Mouse (Mus musculus) forebrain, embryonic 15.5 days (tissue): ENCODE measurements around the gene Arhgap17. TPM values are rescaled to one million over a fixed set of nuclear protein-coding genes. Genes with fewer than 3 reads are reported as not detected.

Experiments
- ATAC-seq: fragments of 200-750 bp; cut with Nextera tagmentation; replicated peaks from 2 replicates; pipeline ENCODE4 v1.8.0; 2017; ENCODE audit warnings: mild to moderate bottlenecking, moderate TSS enrichment, moderate library complexity
- H3K27ac ChIP-seq: fragments of 300-500 bp; sonication (generic); replicated peaks from 2 replicates; pipeline ENCODE4 v1.5.1; 2015; ENCODE audit warnings: mild to moderate bottlenecking, inconsistent platforms
- H3K27me3 ChIP-seq: fragments of 300-500 bp; sonication (generic); 2 replicates; pipeline ENCODE4 v1.6.1; 2015; ENCODE audit warnings: inconsistent platforms
- H3K36me3 ChIP-seq: fragments of 300-500 bp; sonication (generic); 2 replicates; pipeline ENCODE4 v1.6.1; 2015; ENCODE audit warnings: mild to moderate bottlenecking, inconsistent platforms
- H3K4me1 ChIP-seq: fragments of 300-500 bp; sonication (generic); 2 replicates; pipeline ENCODE4 v1.6.1; 2015; ENCODE audit warnings: inconsistent platforms
- H3K4me2 ChIP-seq: fragments of 300-500 bp; sonication (generic); replicated peaks from 2 replicates; pipeline ENCODE4 v1.6.1; 2015; ENCODE audit warnings: mild to moderate bottlenecking, inconsistent platforms
- H3K4me3 ChIP-seq: fragments of 300-500 bp; sonication (generic); 2 replicates; pipeline ENCODE4 v1.5.1; 2015; ENCODE audit warnings: mild to moderate bottlenecking, inconsistent platforms
- H3K9ac ChIP-seq: fragments of 300-500 bp; sonication (generic); replicated peaks from 2 replicates; pipeline ENCODE4 v1.6.1; 2015; ENCODE audit warnings: mild to moderate bottlenecking, inconsistent platforms
- H3K9me3 ChIP-seq: fragments of 300-500 bp; sonication (generic); 2 replicates; pipeline ENCODE4 v1.6.1; 2016; ENCODE audit warnings: inconsistent platforms
- WGBS: fragments of 180-500 bp; shearing (Covaris S2); methylation state at CpG from one replicate; pipeline ENCODE4 v1.1.7; 2015; ENCODE audit warnings: mixed read lengths; 5-methylcytosine and 5-hydroxymethylcytosine counted together
- polyA plus RNA-seq: library from polyadenylated mRNA; unstranded; fragments of >200 nt; fragmentation: Nextera tagmentation; extraction: Ambion mirVana; gene quantifications from 2 replicates; pipeline ENCODE4 v1.2.1, GENCODE M21; 2015

Arhgap17 gene
- polyA plus RNA-seq, 1 experiment from 2014 or later = 10.1 TPM

DNA sequence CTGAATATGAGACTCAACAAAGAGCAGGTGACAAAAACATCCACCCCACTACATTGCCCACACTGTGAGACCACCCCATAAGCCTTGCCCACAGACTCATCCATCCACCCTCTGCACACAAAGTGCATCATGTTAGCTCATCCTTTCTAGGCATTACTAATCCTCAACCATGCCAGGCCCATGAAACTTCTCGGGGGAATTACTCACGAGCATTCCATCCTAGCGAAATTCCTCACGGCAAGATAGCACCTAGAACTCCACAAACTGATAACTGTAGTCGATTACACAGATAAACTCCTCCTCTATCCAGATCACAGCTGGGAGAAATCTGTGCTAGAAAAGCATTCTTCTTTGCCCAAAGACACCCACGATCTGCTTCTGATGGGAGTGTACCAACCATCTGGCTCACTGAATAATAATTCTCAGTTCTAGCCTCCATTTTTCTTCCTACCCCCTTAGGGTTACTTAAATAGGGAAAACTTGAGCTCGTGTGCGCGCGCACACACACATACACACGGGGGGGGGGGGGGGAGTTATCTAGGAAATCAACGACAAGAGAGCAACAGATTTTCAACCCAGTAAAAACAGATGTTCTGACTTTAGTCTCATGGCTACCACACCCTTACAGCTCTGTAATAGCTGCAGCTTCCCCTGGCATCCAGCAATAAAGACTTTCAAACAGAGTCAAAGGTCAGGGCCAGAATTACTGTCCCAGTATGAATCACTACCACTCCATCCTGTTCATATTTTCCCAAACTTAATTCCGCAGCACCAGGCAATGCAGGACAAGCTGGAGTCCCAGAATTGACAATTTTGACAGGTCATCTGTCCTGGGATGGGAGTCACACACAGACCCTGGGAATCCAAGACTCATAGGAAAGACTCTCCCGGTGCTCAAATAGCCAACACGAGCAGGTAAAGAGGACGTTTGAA is 2.2 kb downstream of the Arhgap17 start:
- H3K36me3 ChIP-seq = no peaks in the 10 kb centered on the region
- H3K27me3 ChIP-seq = no peaks in the 10 kb centered on the region
- peaks cover 35% of the 10 kb centered on the region for H3K4me1 ChIP-seq
- no peaks in the 10 kb centered on the region for H3K9me3 ChIP-seq
- ATAC-seq = no peak
- no peak overlapping the region for H3K4me2 ChIP-seq
- no peak overlapping the region for H3K27ac ChIP-seq
- no peak overlapping the region for H3K4me3 ChIP-seq
- H3K9ac ChIP-seq = no peak overlapping the region
- 85% methylated on average over 16 of the region's 16 CpGs for WGBS

DNA sequence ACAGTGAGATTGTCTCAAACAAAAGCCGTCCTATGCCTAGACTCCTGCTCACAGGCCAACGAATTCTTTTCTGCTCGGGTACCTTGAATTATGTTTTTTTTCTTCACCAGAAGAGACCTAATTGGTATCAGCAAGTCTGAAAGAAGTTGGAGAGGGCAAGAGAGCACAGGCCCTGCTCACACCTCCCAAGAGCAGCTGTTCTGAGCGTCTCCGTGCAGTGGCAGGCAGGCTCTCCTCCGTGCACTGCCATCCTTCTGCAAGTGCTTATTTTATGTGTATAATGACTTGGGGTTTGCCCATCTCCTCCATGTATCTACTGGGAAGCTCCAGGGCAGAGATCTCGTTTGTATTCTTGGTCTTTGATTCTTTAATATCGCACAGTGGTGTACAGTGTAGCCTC is 2.9 kb downstream of the Arhgap17 start:
- ATAC-seq = no peak
- Histone ChIP-seq H3K9me3 (no peaks in the 10 kb centered on the region), H3K9ac (no peak overlapping the region), H3K4me1 (peaks cover 35% of the 10 kb centered on the region), H3K4me3 (no peak overlapping the region), H3K27ac (no peak overlapping the region), H3K27me3 (no peaks in the 10 kb centered on the region), H3K36me3 (no peaks in the 10 kb centered on the region), H3K4me2 (no peak overlapping the region)
- WGBS = 71% methylated on average over 8 of the region's 8 CpGs

DNA sequence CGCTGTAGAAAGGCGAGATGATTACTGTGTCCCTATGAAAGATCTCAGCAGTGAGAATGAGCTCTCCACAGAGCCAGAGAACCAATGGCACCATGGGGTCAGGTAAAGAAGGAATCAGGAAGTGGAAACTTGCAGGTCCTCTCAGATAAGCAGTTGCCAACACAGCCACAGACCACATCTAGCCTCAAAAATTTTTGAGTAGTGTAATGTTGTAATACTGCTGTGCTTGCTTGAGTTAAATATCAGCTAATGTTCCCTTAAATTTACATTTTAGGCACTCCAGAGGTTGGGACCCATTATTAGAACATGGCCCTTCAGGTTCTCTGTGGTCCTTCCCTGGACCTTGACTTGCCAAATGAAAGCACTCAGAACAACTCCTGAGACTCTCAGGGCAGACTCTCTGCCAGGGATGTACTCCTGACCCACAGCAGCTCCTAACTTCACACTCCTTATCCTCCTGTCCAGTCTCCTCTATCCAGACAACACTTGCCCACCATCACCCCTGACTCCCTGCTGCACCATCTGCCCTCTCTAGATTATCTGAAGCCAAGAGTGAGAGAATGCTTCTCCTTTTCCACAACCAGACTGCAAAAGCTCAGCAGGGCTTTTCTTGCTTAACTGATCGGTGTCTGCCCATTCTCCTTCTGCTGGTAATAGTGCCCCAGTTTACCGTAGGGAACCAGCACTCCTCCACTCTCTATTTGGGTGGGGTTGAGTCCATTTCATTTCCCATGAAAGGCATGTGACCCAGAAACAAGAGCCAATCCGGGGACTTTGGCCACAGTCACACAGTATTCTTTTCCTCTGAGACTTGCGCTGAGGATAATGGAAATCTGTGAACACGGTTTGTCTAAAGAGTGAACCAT is 3.6 kb downstream of the Arhgap17 start:
- no peaks in the 10 kb centered on the region for H3K27me3 ChIP-seq
- WGBS = 76% methylated on average over 7 of the region's 7 CpGs
- ATAC-seq = no peak
- no peaks in the 10 kb centered on the region for H3K36me3 ChIP-seq
- no peak overlapping the region for H3K27ac ChIP-seq
- H3K9me3 ChIP-seq = no peaks in the 10 kb centered on the region
- H3K4me1 ChIP-seq = peaks cover 35% of the 10 kb centered on the region
- H3K4me2 ChIP-seq = no peak overlapping the region
- no peak overlapping the region for H3K9ac ChIP-seq
- H3K4me3 ChIP-seq = no peak overlapping the region

DNA sequence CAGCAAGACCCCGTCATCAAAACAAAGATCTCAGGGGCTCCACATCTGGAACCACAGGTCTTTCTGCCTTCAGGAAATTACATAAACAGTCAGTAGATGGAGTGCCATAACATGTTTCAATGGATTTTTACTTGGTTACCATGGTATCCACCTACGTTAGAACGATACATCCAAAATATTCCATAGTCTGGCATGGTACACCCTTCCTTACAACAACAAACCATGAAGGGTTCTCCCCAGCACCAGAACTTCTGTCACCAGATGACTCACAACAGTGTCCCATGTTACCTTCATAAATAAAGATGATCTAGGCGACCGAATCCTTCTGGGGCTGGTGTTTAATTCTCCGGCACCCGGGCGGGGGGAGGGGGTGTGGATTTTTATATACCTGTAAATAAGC is 5.7 kb downstream of the Arhgap17 start:
- H3K4me1 ChIP-seq = peaks cover 32% of the 10 kb centered on the region
- no peak for ATAC-seq
- H3K4me3 ChIP-seq = no peak overlapping the region
- WGBS = 92% methylated on average over 8 of the region's 8 CpGs
- no peak overlapping the region for H3K27ac ChIP-seq
- no peak overlapping the region for H3K4me2 ChIP-seq
- H3K27me3 ChIP-seq = no peaks in the 10 kb centered on the region
- no peaks in the 10 kb centered on the region for H3K9me3 ChIP-seq
- H3K9ac ChIP-seq = no peak overlapping the region
- H3K36me3 ChIP-seq = no peaks in the 10 kb centered on the region

DNA sequence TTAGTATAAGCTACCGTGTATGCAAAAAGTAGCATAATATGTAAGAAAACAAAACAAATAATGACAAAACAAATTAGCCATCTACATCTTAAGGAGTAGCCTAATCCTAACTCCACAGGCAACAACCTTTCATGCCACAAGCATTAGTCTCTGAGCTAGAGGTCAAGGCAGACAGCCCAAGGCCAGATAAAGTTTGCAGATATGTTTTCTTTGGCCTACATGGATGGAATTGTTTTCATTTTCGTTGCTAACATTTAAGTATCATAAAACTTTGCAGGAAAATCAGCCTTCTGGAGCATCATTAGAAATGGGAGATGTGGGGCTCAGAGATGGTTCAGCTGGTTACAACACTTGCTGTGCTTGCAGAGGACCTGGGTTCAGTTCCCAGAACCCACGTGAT is 6.9 kb downstream of the Arhgap17 start:
- Histone ChIP-seq H3K36me3 (no peaks in the 10 kb centered on the region), H3K4me3 (no peak overlapping the region), H3K9ac (no peak overlapping the region), H3K4me2 (no peak overlapping the region), H3K27me3 (no peaks in the 10 kb centered on the region), H3K9me3 (no peaks in the 10 kb centered on the region), H3K27ac (no peak overlapping the region), H3K4me1 (peaks cover 21% of the 10 kb centered on the region)
- no peak for ATAC-seq
- WGBS = 94% methylated on average over 3 of the region's 3 CpGs

DNA sequence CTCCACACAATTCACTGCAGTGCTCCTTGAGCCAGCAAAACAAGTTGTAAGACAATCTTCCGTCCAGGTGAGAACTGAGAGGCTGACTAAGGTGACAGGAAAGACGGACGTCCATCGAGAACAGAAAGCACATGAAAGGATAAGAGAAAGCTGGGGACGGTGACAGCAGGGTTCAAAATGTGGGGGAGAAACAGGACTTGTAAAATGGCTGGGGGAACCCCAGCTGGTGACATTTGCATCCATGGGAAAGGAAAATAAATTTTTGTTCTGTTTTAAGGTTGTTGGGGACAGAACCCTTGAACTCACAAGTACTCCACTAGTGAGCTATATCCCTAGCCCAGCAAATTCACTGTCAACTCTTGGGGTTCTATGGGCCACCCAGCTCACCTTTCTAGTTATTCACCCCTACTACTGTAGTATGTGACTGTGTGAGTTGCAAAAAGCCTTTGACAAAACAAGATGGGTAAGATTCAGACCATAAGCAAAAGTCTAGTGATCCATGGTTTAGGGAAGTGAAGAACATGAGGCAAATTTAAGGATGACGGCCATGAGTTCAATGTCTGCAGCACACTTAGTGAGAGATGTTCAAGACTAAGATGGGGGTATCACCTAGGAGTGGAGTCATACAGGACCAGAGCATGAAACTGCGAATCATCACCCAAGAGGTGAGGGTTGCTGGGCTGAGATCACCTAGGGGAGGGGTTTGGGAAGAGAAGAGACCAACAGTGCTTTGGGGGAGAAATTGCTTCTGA is 8.3 kb downstream of the Arhgap17 start:
- Histone ChIP-seq H3K4me2 (no peak overlapping the region), H3K36me3 (no peaks in the 10 kb centered on the region), H3K9me3 (no peaks in the 10 kb centered on the region), H3K4me3 (no peak overlapping the region), H3K27me3 (no peaks in the 10 kb centered on the region), H3K27ac (no peak overlapping the region), H3K4me1 (peaks cover 7% of the 10 kb centered on the region), H3K9ac (no peak overlapping the region)
- no peak for ATAC-seq
- WGBS = 94% methylated on average over 7 of the region's 7 CpGs

DNA sequence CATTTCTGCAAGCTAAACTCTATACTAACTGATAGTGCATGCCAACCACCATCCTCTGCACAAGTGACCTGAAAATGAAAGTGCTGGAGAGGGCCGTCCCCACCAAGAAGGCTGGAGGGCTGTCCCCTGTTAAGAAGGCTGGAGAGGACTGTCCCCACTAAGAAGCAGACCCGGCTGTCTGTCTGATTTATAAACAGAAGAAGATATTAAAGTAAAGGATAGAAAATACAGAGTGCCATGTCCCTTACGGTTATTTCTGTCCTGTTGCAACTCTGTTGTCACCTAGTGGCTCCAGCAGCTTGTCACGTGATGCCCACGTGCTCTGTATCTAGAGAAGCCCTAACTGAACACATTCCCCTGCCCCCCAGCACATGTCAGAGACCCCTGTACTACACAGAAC is 9.5 kb downstream of the Arhgap17 start:
- no peaks in the 10 kb centered on the region for H3K27me3 ChIP-seq
- H3K4me3 ChIP-seq = no peak overlapping the region
- no peaks in the 10 kb centered on the region for H3K36me3 ChIP-seq
- no peak overlapping the region for H3K4me2 ChIP-seq
- peaks cover 5% of the 10 kb centered on the region; the same call in 1 of the 2 replicates for H3K4me1 ChIP-seq
- ATAC-seq = no peak
- H3K9ac ChIP-seq = no peak overlapping the region
- H3K9me3 ChIP-seq = no peaks in the 10 kb centered on the region
- WGBS = 85% methylated on average over 5 of the region's 5 CpGs
- H3K27ac ChIP-seq = no peak overlapping the region

DNA sequence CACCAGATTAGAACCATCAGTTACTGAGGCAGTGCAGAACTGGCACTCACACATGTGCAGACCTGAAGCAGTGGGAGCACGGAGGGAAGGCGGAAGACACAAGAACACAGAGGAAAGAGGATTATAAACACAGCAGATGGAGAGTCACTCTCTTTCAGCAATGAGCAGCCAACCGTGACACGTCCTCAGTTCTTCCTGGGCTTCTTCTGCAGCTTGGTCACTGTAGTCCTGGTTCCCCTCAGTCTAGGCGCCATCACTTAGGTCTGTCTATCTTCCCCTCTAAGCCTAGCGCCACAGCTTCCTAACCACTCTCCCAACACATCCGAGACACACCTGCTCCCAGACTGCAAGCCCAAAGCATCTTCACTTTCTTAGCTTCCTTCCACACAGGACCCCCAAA is 10.6 kb downstream of the Arhgap17 start:
- Histone ChIP-seq H3K4me3 (no peak overlapping the region), H3K36me3 (no peaks in the 10 kb centered on the region), H3K4me1 (peaks cover 5% of the 10 kb centered on the region; the same call in 1 of the 2 replicates), H3K9ac (no peak overlapping the region), H3K9me3 (no peaks in the 10 kb centered on the region), H3K27me3 (no peaks in the 10 kb centered on the region), H3K4me2 (no peak overlapping the region), H3K27ac (no peak overlapping the region)
- WGBS = 53% methylated on average over 7 of the region's 7 CpGs
- ATAC-seq = no peak

DNA sequence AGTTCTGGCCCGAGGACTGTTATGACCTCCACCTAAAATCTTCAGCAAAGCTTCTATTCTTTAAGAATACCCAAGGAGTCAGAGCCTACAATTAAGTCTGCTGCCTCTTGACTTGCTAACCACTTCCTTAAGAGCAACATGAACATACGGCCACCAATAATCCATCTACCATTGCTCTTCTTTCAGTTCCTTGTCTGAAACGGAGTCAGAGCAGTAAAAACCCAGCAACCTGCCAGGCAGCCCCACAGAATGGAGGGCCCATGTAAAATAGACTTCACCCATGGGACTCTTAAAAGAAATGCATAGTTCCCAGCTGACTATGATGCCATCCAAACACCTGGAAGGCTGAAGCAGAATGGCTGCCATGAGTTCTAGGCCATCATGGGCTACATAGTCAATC is 13.6 kb downstream of the Arhgap17 start:
- WGBS = 94% methylated on average over 3 of the region's 3 CpGs
- no peaks in the 10 kb centered on the region for H3K36me3 ChIP-seq
- no peak overlapping the region for H3K27ac ChIP-seq
- H3K4me2 ChIP-seq = no peak overlapping the region
- H3K9me3 ChIP-seq = no peaks in the 10 kb centered on the region
- no peak for ATAC-seq
- no peak overlapping the region for H3K9ac ChIP-seq
- peaks cover 5% of the 10 kb centered on the region; the same call in 1 of the 2 replicates for H3K4me1 ChIP-seq
- H3K4me3 ChIP-seq = no peak overlapping the region
- no peaks in the 10 kb centered on the region for H3K27me3 ChIP-seq

DNA sequence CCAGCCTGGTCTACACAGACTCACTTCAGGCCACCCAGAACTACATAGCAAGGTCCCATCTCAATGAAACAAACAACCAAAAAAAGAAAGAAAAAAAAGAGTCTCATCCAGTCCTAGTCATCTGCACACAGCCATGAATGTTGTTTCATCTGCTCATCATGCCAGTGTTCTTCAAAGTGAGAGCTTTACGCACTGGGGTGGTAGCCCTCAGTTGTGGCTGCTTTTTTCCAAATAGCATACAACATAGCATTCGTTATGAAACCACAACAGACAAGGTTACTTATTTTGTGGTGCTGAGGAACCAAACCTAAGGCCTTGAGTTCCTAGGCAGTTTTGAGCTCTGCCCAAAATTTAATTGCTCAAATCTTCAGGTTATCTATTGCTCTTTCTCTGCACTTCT is 14.9 kb downstream of the Arhgap17 start:
- Histone ChIP-seq H3K27me3 (no peaks in the 10 kb centered on the region), H3K27ac (no peak overlapping the region), H3K4me3 (no peak overlapping the region), H3K36me3 (no peaks in the 10 kb centered on the region), H3K4me2 (no peak overlapping the region), H3K4me1 (peaks cover 5% of the 10 kb centered on the region; the same call in 1 of the 2 replicates), H3K9ac (no peak overlapping the region), H3K9me3 (no peaks in the 10 kb centered on the region)
- 94% methylated on average over 2 of the region's 2 CpGs for WGBS
- ATAC-seq = no peak

DNA sequence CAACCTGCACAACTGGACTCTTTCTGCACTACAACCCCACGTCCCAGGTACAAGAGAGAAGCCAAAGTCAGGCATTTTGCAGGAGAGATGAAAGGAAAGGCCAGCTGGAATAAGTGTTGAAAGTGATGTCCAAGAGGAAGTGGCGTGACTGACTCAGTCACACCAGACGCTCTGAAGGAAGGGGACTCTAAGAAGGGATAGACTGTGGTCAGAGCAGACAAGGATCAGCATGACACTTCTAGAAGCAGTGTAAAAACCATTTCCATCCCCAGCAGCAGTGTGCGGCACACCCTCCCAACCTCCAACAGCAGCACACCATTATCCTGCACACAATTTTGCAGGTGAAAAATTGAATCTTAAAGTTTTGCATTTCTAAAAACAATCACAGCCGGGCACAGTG is 15.3 kb downstream of the Arhgap17 start:
- ATAC-seq = no peak
- no peaks in the 10 kb centered on the region for H3K36me3 ChIP-seq
- H3K9ac ChIP-seq = no peak overlapping the region
- H3K9me3 ChIP-seq = no peaks in the 10 kb centered on the region
- no peak overlapping the region for H3K27ac ChIP-seq
- H3K4me2 ChIP-seq = no peak overlapping the region
- peaks cover 5% of the 10 kb centered on the region; the same call in 1 of the 2 replicates for H3K4me1 ChIP-seq
- H3K4me3 ChIP-seq = no peak overlapping the region
- H3K27me3 ChIP-seq = no peaks in the 10 kb centered on the region
- 93% methylated on average over 5 of the region's 5 CpGs for WGBS

DNA sequence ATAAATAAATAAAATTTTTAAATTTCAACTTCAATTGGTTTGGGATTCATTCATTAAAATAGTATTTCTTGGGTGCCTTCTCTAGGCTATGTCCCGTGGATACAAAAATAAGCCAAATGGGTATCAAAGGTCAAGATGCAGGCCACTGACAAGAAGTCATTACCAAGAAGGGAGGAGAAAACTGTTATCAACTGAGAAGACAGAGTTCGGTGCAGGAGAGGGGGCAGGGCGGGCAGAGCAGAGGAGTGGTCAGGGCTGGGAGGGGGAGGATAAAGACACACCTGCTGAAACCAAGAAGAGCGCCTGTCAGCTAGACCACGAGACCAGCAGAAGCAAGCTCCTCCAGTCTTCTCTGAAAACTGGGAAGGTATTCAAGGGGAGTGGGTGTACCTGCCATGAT is 15.8 kb downstream of the Arhgap17 start:
- no peaks in the 10 kb centered on the region for H3K27me3 ChIP-seq
- H3K27ac ChIP-seq = no peak overlapping the region
- H3K4me1 ChIP-seq = no peaks in the 10 kb centered on the region
- H3K36me3 ChIP-seq = no peaks in the 10 kb centered on the region
- WGBS = 89% methylated on average over 5 of the region's 5 CpGs
- H3K9me3 ChIP-seq = no peaks in the 10 kb centered on the region
- H3K4me3 ChIP-seq = no peak overlapping the region
- ATAC-seq = no peak
- no peak overlapping the region for H3K9ac ChIP-seq
- H3K4me2 ChIP-seq = no peak overlapping the region
